Mouse (Mus musculus): ENCODE measurements around the gene Dpy19l3. TPM values are rescaled to one million over a fixed set of nuclear protein-coding genes. Genes with fewer than 3 reads are reported as not detected.

Gene Dpy19l3
- polyA plus RNA-seq, 1 experiment: 2.3 TPM

GRCm38 (mm10) chr7:35710366-35710765 lies 43.9 kb downstream of the Dpy19l3 start:
- TF ChIP-seq CTCF (IDR thresholded peaks at IDR 0.05; ENCODE audit: extremely low read depth, insufficient read length, insufficient replicate concordance, low read depth, low read length) (no peak), POLR2A (IDR thresholded peaks at IDR 0.05; ENCODE audit: low read depth, low read length) (no peak)
- WGBS: 84% methylated on average over 5 of the region's 5 CpGs
- no peak overlapping the region for H3K27ac ChIP-seq (ENCODE audit: insufficient read depth, low read depth, low read length)
- H3K4me1 ChIP-seq (ENCODE audit: control insufficient read depth, insufficient read depth, insufficient read length, low read length): no peaks in the 10 kb centered on the region
- no peaks in the 10 kb centered on the region for H3K36me3 ChIP-seq (ENCODE audit: control insufficient read depth, insufficient read depth, low read length)
- no peak overlapping the region for H3K4me3 ChIP-seq (ENCODE audit: low read depth, low read length)
- H3K27me3 ChIP-seq (ENCODE audit: control insufficient read depth, insufficient read depth, low read length): no peaks in the 10 kb centered on the region

DNA sequence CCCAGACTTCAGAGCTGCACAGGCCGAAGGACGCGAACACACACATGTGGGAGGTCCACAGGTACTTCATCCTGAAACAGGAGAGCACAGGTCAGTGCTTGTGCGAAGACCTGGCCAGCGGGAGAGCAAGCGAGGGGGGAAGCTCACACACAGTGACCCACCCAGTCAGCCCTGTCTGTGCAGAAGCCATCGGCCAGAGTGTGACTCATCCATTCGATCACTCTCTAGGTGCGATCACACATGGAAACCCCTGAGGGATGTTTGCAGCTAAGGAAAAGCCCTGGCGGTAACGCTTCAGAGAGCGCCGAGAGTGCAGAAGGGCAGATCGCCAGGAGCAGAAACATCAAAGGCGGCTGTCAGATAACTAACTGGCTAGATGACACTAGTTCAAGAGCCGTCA lies 46.2 kb downstream of the Dpy19l3 start:
- H3K4me1 ChIP-seq (ENCODE audit: control insufficient read depth, insufficient read depth, insufficient read length, low read length): no peaks in the 10 kb centered on the region
- no peak overlapping the region for H3K27ac ChIP-seq (ENCODE audit: insufficient read depth, low read depth, low read length)
- no peaks in the 10 kb centered on the region for H3K36me3 ChIP-seq (ENCODE audit: control insufficient read depth, insufficient read depth, low read length)
- no peak for TF ChIP-seq POLR2A (IDR thresholded peaks at IDR 0.05; ENCODE audit: low read depth, low read length)
- TF ChIP-seq CTCF (IDR thresholded peaks at IDR 0.05; ENCODE audit: extremely low read depth, insufficient read length, insufficient replicate concordance, low read depth, low read length): no peak
- WGBS: 89% methylated on average over 16 of the region's 16 CpGs
- no peaks in the 10 kb centered on the region for H3K27me3 ChIP-seq (ENCODE audit: control insufficient read depth, insufficient read depth, low read length)
- no peak overlapping the region for H3K4me3 ChIP-seq (ENCODE audit: low read depth, low read length)

DNA sequence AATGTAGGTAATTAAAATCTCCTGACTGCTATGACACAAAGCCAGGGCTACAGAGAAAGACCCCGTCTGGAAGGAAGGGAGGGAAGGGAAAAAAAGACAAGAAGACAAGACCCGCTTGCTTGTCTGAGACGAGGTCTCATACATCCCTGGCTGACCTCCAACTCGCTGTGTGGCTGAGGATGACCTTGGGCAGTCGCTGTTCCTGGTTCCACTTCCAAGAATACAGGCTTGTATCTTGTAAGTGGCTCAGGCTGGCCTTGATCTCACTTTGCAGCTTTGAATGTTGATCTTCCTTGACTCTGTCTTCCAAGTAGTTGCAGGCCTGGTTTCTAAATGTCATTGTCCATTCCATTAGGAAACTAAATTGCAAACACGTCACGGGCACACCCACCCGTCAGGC lies 55.2 kb downstream of the Dpy19l3 start:
- no peaks in the 10 kb centered on the region for H3K27me3 ChIP-seq (ENCODE audit: control insufficient read depth, insufficient read depth, low read length)
- H3K27ac ChIP-seq (ENCODE audit: insufficient read depth, low read depth, low read length): no peak overlapping the region
- no peaks in the 10 kb centered on the region for H3K36me3 ChIP-seq (ENCODE audit: control insufficient read depth, insufficient read depth, low read length)
- WGBS: 83% methylated on average over 8 of the region's 8 CpGs
- TF ChIP-seq CTCF (IDR thresholded peaks at IDR 0.05; ENCODE audit: extremely low read depth, insufficient read length, insufficient replicate concordance, low read depth, low read length) (no peak), POLR2A (IDR thresholded peaks at IDR 0.05; ENCODE audit: low read depth, low read length) (no peak)
- no peak overlapping the region for H3K4me3 ChIP-seq (ENCODE audit: low read depth, low read length)
- no peaks in the 10 kb centered on the region for H3K4me1 ChIP-seq (ENCODE audit: control insufficient read depth, insufficient read depth, insufficient read length, low read length)

DNA sequence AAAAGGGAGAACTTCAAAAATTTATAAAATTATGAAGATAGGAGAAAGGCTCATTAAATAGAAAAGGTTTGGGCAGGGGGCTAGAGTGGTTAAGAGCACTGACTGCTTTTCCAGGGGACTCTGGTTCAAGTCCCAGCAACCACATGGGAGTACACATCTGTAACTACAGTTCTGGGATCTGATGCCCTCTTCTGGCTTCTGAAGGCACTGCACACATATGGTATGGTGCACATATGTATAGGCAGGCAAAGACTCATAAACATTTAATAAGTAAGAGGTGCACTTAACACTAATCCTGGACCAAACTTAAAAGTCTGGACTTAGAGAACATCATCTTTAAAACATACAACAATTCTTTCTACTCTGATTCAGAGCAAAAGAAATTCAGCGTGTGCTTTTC lies 56.2 kb downstream of the Dpy19l3 start:
- H3K27ac ChIP-seq (ENCODE audit: insufficient read depth, low read depth, low read length): no peak overlapping the region
- TF ChIP-seq CTCF (IDR thresholded peaks at IDR 0.05; ENCODE audit: extremely low read depth, insufficient read length, insufficient replicate concordance, low read depth, low read length): no peak
- no peak for TF ChIP-seq POLR2A (IDR thresholded peaks at IDR 0.05; ENCODE audit: low read depth, low read length)
- 96% methylated on average over 1 of the region's 1 CpGs for WGBS
- no peaks in the 10 kb centered on the region for H3K36me3 ChIP-seq (ENCODE audit: control insufficient read depth, insufficient read depth, low read length)
- no peaks in the 10 kb centered on the region for H3K4me1 ChIP-seq (ENCODE audit: control insufficient read depth, insufficient read depth, insufficient read length, low read length)
- H3K27me3 ChIP-seq (ENCODE audit: control insufficient read depth, insufficient read depth, low read length): no peaks in the 10 kb centered on the region
- no peak overlapping the region for H3K4me3 ChIP-seq (ENCODE audit: low read depth, low read length)

GRCm38 (mm10) chr7:35692641-35693040 lies 61.6 kb downstream of the Dpy19l3 start:
- TF ChIP-seq POLR2A (IDR thresholded peaks at IDR 0.05; ENCODE audit: low read depth, low read length) (no peak), CTCF (IDR thresholded peaks at IDR 0.05; ENCODE audit: extremely low read depth, insufficient read length, insufficient replicate concordance, low read depth, low read length) (no peak)
- Histone ChIP-seq H3K27me3 (ENCODE audit: control insufficient read depth, insufficient read depth, low read length) (no peaks in the 10 kb centered on the region), H3K27ac (ENCODE audit: insufficient read depth, low read depth, low read length) (no peak overlapping the region), H3K4me1 (ENCODE audit: control insufficient read depth, insufficient read depth, insufficient read length, low read length) (no peaks in the 10 kb centered on the region), H3K36me3 (ENCODE audit: control insufficient read depth, insufficient read depth, low read length) (no peaks in the 10 kb centered on the region), H3K4me3 (ENCODE audit: low read depth, low read length) (no peak overlapping the region)
- 94% methylated on average over 12 of the region's 12 CpGs for WGBS

GRCm38 (mm10) chr7:35692117-35692516 lies 62.1 kb downstream of the Dpy19l3 start:
- no peaks in the 10 kb centered on the region for H3K4me1 ChIP-seq (ENCODE audit: control insufficient read depth, insufficient read depth, insufficient read length, low read length)
- no peaks in the 10 kb centered on the region for H3K36me3 ChIP-seq (ENCODE audit: control insufficient read depth, insufficient read depth, low read length)
- 84% methylated on average over 14 of the region's 14 CpGs for WGBS
- no peak for TF ChIP-seq CTCF (IDR thresholded peaks at IDR 0.05; ENCODE audit: extremely low read depth, insufficient read length, insufficient replicate concordance, low read depth, low read length)
- TF ChIP-seq POLR2A (IDR thresholded peaks at IDR 0.05; ENCODE audit: low read depth, low read length): no peak
- H3K27me3 ChIP-seq (ENCODE audit: control insufficient read depth, insufficient read depth, low read length): no peaks in the 10 kb centered on the region
- H3K4me3 ChIP-seq (ENCODE audit: low read depth, low read length): no peak overlapping the region
- no peak overlapping the region for H3K27ac ChIP-seq (ENCODE audit: insufficient read depth, low read depth, low read length)

DNA sequence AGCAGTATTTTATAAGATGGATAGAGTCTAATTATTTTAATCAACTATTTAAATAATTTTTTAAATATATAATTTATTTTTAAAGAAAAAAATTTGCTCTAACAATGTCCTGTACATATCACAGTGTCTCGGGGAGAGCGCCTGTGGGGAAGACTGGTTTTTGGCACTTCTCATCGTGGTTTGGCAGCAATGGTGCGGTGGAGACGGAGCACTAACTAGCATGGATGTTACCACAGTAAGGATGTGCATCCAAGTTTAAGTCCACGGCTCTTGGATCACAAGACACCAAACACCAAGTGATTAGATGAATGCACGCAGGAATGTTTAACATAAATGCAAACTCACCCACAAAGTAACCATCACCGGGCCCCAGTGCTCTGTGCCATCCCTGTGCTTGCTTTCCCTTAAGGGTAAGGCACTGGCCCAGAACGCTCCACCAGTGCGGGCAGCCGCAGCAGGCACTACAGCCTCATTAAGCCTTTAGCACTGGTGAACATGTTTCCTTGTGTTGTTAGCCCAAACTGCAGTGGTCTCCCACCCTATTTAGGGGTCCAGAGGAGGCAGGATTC lies 65.4 kb downstream of the Dpy19l3 start:
- H3K4me1 ChIP-seq (ENCODE audit: control insufficient read depth, insufficient read depth, insufficient read length, low read length): no peaks in the 10 kb centered on the region
- no peaks in the 10 kb centered on the region for H3K36me3 ChIP-seq (ENCODE audit: control insufficient read depth, insufficient read depth, low read length)
- H3K27me3 ChIP-seq (ENCODE audit: control insufficient read depth, insufficient read depth, low read length): no peaks in the 10 kb centered on the region
- H3K4me3 ChIP-seq (ENCODE audit: low read depth, low read length): no peak overlapping the region
- 88% methylated on average over 11 of the region's 11 CpGs for WGBS
- H3K27ac ChIP-seq (ENCODE audit: insufficient read depth, low read depth, low read length): no peak overlapping the region
- TF ChIP-seq POLR2A (IDR thresholded peaks at IDR 0.05; ENCODE audit: low read depth, low read length) (no peak), CTCF (IDR thresholded peaks at IDR 0.05; ENCODE audit: extremely low read depth, insufficient read length, insufficient replicate concordance, low read depth, low read length) (no peak)

Data from small intestine, adult 2 months (tissue).